Mouse (Mus musculus) heart, postnatal 36 days (tissue): Measurements from ENCODE around the gene Olig3. TPM values are rescaled to one million over a fixed set of nuclear protein-coding genes. Genes with fewer than 3 reads are reported as not detected.
"Not testable (repeated sequence)": the region's sequence is repeated elsewhere in the genome, so short reads cannot be mapped to it uniquely, and the experiment has no call there.

ENCODE experiments used
- DNase-seq, 2 experiments: peaks; one replicate each; pipeline ENCODE4 v3.0.0; 2021 to 2022
- intact Hi-C: fragments of 180-260 bp; cut with DNase I; formaldehyde crosslinking; loops from one replicate; pipeline ENCODE4 v1.15.1; 2025
- total RNA-seq, 2 experiments: library from RNA; stranded (reverse); gene quantifications; 2 replicates each; pipeline ENCODE4 v1.2.3; 2021

The Olig3 gene
- total RNA-seq, 2 experiments from 2014 or later, result not detected

- no peak for DNase-seq
- intact Hi-C loops, result no loop called here
Observed at GRCm38 (mm10) chr10:19360446-19361300, 4.3 kb downstream of the Olig3 start.

DNA sequence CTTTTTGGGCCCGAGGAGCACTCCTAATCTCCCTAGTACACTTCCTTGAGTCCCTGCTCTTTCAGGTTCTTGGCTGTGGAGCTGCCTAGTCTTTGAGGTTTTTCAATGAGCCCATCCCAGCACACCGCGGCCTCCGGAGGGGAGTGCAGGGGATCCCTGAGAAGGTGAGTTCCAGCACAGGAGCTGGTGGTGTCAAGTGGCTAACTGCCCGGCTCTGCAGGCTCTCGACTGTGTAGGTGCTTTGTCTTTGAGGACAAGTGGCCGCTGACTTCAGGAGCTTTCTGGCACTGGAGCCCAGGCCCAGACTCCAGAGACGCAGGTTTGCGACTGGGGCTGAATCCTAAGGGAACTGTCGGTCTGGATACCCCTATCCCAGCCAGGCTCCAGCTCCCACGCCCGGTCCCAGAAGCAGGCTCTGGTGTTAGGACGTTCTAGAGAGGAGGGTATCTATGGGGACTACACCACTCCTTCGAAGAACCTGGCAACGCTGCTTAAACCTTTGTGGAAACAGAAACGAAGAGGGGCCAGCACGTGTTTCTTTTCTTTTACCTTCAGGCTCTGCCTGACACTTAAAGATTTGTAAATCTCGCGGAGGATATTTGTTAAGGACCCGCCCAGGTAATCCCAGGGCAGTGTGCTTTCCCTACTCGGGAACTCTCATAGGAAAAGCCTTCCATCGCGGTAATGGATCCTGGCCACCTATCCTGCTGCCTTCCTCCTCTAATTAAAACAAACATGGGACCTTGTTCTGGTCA, 5.4 kb downstream of the Olig3 start:
- DNase-seq, result no peak
- intact Hi-C loops, result no loop called here

GRCm38 (mm10) chr10:19362294-19362590, 5.9 kb downstream of the Olig3 start:
- DNase-seq, result no peak

DNA sequence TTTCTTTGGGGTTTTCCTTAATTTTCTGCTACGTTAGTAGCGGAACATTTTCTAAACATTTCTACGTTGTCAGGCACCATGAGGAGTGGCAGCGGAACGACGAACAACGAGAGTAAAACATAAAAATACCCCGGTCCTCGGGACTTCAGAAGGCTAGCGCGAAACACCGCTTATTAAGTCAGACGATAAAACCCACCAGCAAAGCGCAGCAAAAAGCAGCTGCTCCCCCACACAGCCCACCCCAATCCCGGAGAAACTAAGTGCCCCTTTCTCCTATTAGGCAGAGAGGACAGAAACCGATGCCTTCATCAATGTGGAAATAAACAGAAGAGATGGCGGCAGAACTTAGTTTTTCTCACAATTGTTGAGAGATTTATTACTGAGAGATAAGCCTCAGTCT, 6.5 kb downstream of the Olig3 start:
- DNase-seq, result no peak
- intact Hi-C loops, result no loop called here

More at GRCm38 (mm10) chr10:19362294-19362590, 5.9 kb downstream of the Olig3 start:
- intact Hi-C loops, result no loop called here

- DNase-seq, result no peak
- intact Hi-C loops, result no loop called here
Observed at GRCm38 (mm10) chr10:19363365-19363764, 7.0 kb downstream of the Olig3 start.

GRCm38 (mm10) chr10:19369143-19369542, 12.8 kb downstream of the Olig3 start:
- intact Hi-C loops, result no loop called here
- no peak for DNase-seq

DNA sequence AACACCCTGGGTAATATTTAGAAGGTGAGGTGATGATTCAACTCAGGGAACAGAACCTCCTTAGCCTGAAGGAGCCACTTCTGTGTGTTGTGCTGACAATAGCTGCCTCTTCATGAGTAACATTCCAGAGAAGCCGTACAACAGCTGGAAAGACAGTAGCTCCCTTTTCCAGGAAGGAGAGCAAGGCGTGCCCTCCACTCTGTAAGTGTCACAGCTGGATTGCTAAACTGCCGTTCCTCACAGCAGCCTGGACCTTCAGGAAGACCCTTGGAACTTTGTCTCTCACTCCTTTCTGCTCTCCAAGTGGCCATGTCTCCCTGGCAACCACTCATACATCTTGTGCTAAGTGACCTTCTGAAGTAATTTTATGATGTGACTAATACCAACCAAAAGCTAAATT, 13.8 kb downstream of the Olig3 start:
- intact Hi-C loops, result no loop called here
- DNase-seq, result no peak

DNA sequence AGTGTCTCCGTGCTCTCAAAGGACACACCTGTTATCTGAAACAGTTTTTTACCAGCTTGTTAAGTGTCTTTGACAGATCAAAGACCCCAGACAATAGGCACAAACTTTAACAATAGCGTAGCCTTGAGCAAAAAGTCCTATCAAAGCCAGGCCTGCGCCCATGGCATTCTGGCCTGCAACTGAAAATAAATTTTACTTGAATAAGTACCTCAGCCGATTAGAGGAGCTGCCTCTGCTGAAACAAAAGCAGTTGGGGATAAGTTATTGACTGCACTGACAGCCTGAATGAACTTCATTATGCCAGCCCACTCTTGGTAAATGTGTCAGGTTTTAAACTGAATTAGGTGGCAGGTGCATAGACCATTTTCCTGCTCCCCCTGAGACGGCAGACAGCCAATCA, 15.9 kb downstream of the Olig3 start:
- intact Hi-C loops, result no loop called here
- DNase-seq, result no peak

GRCm38 (mm10) chr10:19373797-19374196, 17.5 kb downstream of the Olig3 start:
- intact Hi-C loops, result no loop called here
- no peak for DNase-seq

DNA sequence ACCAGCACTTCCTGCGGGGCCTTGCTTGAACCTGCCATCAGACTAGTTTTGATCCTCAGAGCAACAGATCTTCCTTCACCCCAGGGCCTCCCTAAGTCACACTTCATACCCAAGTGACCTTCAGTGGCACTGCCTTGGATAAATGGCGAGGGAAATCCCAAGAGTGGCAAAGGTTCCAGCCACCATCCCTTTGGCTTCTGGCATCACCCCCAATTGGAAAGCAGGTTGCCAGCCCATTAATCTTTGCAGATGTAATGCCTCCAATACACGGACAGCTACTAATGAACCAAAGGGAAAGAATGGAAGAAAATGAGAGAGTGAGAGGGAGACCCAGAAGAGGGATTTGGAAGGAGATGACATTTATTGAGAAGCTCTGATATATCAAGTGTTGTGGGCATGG, 18.0 kb downstream of the Olig3 start:
- intact Hi-C loops, result no loop called here
- no peak for DNase-seq

- no peak for DNase-seq
- intact Hi-C loops, result no loop called here
Observed at GRCm38 (mm10) chr10:19375838-19376237, 19.5 kb downstream of the Olig3 start.

- intact Hi-C loops, DNase-seq: not testable (repeated sequence)
Observed at GRCm38 (mm10) chr10:19380971-19381370, 24.6 kb downstream of the Olig3 start.

DNA sequence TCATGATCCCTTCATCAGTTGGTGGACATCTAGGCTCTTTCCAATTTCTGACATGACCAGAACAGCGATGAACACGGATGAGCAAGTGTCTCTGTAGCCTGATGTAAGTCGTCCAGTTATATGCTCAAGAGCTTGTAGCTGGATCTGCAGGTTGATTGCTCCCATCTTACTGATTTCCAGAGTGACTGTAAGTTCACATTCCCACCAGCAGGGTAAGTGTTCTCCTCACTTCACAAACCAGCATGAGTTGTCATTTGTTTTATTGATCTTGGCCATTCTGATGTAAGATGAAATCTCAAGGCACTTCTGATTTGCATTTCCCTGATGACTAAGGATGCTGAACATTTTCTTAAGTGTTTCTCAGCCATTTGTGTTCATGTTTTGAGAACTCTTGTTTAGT, 27.8 kb downstream of the Olig3 start:
- no peak for DNase-seq
- intact Hi-C loops, result no loop called here

- intact Hi-C loops, result no loop called here
- no peak for DNase-seq
Observed at GRCm38 (mm10) chr10:19391819-19392218, 35.5 kb downstream of the Olig3 start.

DNA sequence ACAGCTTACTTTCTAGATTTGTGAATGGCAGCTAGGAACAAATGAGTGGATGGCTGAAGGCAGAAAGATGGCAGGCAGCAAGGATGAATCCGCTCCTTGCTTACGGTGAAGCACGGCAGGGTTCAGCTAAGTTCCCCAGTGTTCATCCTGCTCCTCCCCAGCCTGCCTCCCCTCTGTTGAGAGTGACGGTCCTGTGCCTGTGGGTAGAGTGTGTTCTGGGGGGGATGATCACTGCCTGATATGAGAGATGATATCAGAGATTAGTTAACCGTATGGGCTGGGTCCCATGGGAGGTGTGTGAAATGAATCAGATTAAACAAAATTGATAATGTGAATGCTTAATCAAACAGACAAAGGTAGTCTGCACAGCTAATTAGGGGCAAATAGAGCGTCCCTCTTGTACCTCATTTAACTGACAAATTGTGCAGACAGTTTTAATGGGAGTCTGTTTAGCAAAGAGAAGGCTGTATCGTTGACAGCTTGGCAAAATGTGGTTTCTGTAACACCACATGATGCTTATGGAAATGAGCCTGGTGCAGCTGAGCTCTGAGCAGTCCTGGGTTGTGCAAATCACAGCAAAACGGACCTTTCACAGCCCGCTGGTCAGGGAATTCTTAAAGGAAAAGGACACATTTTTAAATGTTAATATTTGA, 40.3 kb downstream of the Olig3 start:
- intact Hi-C loops, result no loop called here
- DNase-seq, result no peak

- intact Hi-C loops, result no loop called here
- DNase-seq, result no peak
Observed at GRCm38 (mm10) chr10:19397396-19397795, 41.1 kb downstream of the Olig3 start.

DNA sequence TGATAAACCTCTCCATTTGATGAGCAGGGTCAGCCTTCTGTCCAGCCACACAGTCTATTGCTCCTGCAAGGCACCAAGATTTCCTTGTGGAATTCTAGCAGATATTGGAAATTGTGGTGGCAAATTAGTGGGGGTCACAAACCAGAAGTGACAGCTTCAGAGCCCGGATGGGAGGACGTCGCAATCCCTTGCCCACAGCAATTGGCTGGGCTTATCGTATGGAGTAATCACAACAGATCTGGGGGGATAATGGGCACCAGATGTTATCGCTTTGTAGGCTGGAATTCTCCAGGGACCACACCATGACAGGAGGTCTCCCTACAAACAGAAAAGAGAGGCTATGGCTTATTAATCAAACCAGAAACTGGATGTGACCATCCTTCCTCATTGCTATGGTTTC, 44.8 kb downstream of the Olig3 start:
- intact Hi-C loops, result no loop called here
- DNase-seq, result no peak

DNA sequence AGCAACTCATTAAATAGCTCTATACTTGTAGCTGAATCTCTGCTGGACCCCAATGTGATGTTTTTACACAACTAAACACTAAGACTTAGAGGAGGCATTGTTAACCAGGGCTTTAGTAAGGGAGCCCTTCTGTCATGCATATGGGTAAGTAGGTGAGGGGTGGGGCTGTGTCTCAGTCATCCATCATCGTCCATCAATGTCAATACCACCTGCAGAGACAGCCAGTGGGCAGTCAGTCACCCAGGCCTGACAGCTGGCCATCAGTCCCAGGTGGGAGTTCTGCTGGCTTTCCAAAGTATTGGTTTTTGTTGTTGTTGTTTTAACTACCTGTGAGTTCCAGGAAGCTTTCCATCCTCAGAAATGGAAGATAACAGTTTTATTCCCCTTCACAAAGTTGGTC, 48.1 kb downstream of the Olig3 start:
- DNase-seq, result no peak
- intact Hi-C loops, result no loop called here

- intact Hi-C loops, result no loop called here
- no peak for DNase-seq
Observed at GRCm38 (mm10) chr10:19405959-19406358, 49.6 kb downstream of the Olig3 start.

GRCm38 (mm10) chr10:19407168-19407567, 50.8 kb downstream of the Olig3 start:
- no peak for DNase-seq
- intact Hi-C loops, result no loop called here
